Mouse (Mus musculus): ENCODE measurements at regions not wholly inside any gene's neighbourhood (a gene's known extent, or its start where the extent isn't known, plus 50 kb on each side); places are given as distances from the start of the nearest gene placed in this dataset.

DNA sequence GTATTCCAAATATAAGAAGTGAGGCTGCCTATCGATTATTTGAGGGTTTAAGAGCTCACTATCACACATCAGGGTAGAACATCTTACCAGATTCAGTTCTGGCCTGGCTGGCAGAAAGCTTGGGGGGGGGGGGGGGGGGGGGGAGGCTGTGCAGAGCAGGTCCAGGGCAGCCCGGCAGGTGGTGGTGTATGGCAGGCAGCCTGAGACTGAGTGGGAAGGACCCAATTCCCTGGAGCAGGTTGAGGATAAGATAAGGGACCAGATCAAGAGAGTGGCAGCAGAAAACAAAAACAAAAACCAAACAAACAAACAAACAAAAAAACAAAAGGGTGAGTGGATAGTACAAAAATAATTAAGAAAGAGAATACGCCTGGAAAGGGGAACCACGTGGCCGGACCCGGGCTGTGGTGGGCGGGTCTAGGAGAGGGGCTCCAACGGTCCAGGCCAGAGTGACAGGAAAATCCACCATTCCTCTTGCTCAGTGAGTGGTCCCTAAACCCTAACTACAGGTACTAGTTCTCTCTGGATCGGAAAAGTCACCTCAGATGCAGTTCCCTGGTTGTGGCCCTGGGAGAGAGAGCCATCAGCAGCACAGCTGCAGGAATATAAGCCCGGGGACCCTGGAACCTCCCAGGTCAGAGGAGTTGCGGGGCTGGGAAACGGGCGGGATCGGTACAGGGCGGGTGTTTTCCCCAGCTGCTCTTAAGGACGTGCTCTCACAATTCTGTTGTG lies 73.3 kb downstream of the Vmn2r112 start:
- DNase-seq, result peak; percentile 21

Data from right cerebral cortex, postnatal 4 days (tissue).